Mouse (Mus musculus): Measurements from ENCODE around the gene Pomp.

The Pomp gene

GRCm38 (mm10) chr5:147848164-147848863, 11.9 kb upstream of the Pomp start:
- in situ Hi-C loops (cut with MboI, MseI), result loop anchor here in 1 of 2 experiments (25.0 kb wide), 1 partner anchor 261 kb away; no protein-coding TSS in a partner anchor

- in situ Hi-C loops (cut with MboI, MseI), result loop anchor here (25.0 kb wide), 2 partner anchors 513 to 1638 kb away; partner anchors contain the start of gene Rnf6 (in 1 of the 2)
Observed at GRCm38 (mm10) chr5:147850194-147850593, 10.1 kb upstream of the Pomp start.

DNA sequence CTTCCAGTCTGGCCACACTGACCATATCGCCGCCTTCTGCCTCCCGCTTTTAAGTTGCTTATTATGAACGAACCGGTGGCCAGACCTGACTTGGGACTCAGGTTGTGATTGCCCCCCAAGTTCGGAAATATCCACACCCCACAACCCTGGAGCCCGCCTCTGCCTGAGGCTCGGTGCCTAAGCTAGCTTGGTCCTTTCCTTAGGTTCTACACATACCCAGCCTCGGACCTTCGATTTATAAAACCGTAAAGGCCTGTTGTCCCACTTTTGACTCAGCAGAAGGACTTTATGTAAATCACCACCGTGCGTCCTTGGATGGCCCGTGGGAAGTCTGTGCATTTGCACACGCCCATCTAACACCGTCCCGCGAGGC, 199 bp upstream of the Pomp start:
- in situ Hi-C loops (cut with MboI, MseI), result loop anchor here (10.0 to 25.0 kb wide), 5 partner anchors 425 to 1815 kb away; partner anchors contain the start of genes B3glct (in 1 of the 2), Gtf3a (in 1 of the 2), Pan3 (in 1 of the 2) and Rnf6 (in 1 of the 2)

DNA sequence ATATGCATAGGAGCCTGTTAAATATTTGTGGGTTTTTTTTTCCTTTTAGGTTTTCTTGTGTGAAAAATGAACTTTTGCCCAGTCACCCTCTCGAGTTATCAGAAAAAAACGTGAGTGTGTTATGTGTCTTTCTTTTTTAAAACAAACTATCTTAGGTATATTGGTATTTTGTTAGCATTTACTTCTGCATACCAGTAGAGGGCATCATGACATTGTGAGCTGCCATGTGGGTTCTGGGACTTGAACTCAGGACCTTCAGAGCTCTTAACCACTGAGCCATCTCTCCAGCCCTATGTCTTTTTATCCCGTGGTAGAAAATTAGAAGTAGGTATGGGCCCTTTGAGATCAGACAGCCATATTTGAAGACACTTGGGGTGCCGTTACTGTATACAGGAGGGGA, 8.4 kb downstream of the Pomp start:
- in situ Hi-C loops (cut with MboI, MseI), result loop anchor here (10.0 to 25.0 kb wide), 5 partner anchors 434 to 1806 kb away; partner anchors contain the start of genes B3glct (in 1 of the 2), Gtf3a (in 1 of the 2), Pan3 (in 1 of the 2) and Rnf6 (in 1 of the 2)

DNA sequence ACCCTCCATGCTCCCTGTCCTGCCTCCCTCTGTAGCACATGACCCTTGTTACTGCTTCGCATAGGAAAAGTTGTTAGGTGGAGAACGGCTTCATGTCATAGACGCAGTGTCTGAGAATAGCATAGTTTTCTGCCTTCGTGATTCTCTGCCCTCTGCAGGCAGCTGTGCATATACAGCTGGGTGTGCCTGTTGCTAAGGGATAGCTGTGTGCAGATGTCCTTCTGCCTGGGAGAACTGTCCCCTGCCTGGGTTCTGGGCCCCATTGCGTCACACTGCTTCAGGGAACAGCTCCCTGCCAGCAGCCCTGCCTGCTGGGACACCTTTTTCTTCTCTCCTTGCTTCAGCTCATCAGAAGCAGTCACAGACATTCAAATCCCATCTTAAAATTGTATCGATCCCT, 9.3 kb downstream of the Pomp start:
- in situ Hi-C loops (cut with MboI, MseI), result loop anchor here (10.0 to 25.0 kb wide), 5 partner anchors 435 to 1805 kb away; partner anchors contain the start of genes B3glct (in 1 of the 2), Gtf3a (in 1 of the 2), Pan3 (in 1 of the 2) and Rnf6 (in 1 of the 2)

DNA sequence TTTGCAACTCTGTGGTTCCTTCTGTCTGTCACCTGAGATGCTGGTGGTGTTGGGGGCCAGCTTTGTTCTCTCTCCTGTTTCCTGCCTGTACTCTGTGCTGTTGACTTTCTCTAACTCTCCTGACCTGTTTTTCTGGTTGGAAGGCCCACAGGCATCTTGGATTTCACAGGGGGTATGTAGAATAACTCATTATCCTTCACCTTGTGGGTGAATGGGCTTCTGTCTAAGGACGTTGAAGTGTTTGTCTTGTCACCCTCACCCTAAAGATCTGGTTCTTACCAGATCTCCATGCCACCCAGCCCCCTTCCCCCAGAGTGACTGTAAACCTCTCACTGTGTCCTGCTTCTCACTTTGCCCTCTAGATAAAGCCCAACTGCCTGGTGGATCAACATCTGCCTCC, 10.0 kb downstream of the Pomp start:
- in situ Hi-C loops (cut with MboI, MseI), result loop anchor here (5.0 to 25.0 kb wide), 3 partner anchors 533 to 1658 kb away; partner anchors contain the start of gene Rnf6 (in 1 of the 2)

- in situ Hi-C loops (cut with MboI, MseI), result loop anchor here (5.0 to 25.0 kb wide), 3 partner anchors 534 to 1659 kb away; partner anchors contain the start of gene Rnf6 (in 1 of the 2)
Observed at GRCm38 (mm10) chr5:147871091-147871820, 11.0 kb downstream of the Pomp start.

GRCm38 (mm10) chr5:147874491-147875065, 14.3 kb downstream of the Pomp start:
- in situ Hi-C loops (cut with MboI, MseI), result loop anchor here (5.0 to 25.0 kb wide), 4 partner anchors 537 to 1662 kb away; partner anchors contain the start of gene Rnf6 (in 1 of the 2)

- in situ Hi-C loops (cut with MboI, MseI), result loop anchor here in 1 of 2 experiments (5.0 kb wide), 1 partner anchor 543 kb away; no protein-coding TSS in a partner anchor
Observed at GRCm38 (mm10) chr5:147875210-147875609, 14.9 kb downstream of the Pomp start.

DNA sequence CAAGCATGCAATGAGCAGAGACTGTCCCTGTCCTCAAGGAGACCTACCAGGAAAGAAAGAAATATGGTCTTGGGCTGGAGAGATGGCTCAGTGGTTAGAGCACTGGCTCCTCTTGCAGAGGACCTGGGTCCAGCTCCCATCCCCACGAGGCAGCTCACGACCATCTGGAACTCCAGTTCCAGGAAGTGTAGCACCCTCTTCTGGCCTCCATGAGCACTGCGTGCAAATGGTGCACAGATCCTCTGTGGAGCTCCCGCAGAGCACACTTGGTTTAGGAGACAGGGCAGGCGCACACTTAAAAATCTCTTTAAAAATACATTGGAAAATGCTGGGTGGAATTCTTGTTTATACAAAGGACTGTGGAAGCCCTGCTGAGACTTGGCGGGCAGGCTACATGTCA, 17.3 kb downstream of the Pomp start:
- in situ Hi-C loops (cut with MboI, MseI), result loop anchor here in 1 of 2 experiments (5.0 kb wide), 1 partner anchor 545 kb away; no protein-coding TSS in a partner anchor

DNA sequence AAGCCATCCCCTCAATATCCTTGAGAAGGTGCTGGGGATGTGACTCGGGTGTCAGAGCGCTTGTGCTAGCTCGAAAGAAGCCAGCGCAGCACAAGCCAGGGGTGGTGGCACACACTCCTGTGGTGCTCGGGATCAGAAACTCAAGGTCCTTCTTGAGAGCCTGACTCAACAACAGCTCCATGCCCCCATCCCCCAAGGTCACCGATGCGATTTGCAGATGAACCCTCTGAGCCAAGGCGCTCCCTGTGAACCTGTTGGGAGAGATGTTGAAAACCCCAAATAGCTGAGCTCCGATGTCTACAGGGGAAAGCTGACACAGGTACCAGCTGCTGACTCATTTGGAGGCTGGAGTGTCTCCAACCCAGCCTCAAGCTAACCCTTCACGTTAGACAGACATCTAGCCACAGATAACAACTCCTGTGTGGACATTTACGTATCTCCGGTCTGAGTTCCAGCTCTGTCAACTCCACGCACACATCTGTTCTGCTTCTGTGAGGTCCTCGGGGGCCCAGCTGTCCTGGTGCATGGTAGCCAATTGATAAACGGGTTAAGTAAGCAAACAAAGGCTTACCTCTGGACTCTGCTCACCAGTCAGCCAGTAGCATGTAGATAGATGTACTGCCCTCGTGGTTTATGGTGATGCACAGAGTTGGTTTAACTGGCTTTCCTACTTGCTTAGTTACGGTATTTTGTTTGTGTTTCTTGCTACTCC, 19.9 kb downstream of the Pomp start:
- in situ Hi-C loops (cut with MboI, MseI), result loop anchor here in 1 of 2 experiments (5.0 to 10.0 kb wide), 2 partner anchors 548 to 1805 kb away; no protein-coding TSS in a partner anchor

- in situ Hi-C loops (cut with MboI, MseI), result loop anchor here in 1 of 2 experiments (10.0 kb wide), 1 partner anchor 1801 kb away; no protein-coding TSS in a partner anchor
Observed at GRCm38 (mm10) chr5:147883581-147883980, 23.3 kb downstream of the Pomp start.

DNA sequence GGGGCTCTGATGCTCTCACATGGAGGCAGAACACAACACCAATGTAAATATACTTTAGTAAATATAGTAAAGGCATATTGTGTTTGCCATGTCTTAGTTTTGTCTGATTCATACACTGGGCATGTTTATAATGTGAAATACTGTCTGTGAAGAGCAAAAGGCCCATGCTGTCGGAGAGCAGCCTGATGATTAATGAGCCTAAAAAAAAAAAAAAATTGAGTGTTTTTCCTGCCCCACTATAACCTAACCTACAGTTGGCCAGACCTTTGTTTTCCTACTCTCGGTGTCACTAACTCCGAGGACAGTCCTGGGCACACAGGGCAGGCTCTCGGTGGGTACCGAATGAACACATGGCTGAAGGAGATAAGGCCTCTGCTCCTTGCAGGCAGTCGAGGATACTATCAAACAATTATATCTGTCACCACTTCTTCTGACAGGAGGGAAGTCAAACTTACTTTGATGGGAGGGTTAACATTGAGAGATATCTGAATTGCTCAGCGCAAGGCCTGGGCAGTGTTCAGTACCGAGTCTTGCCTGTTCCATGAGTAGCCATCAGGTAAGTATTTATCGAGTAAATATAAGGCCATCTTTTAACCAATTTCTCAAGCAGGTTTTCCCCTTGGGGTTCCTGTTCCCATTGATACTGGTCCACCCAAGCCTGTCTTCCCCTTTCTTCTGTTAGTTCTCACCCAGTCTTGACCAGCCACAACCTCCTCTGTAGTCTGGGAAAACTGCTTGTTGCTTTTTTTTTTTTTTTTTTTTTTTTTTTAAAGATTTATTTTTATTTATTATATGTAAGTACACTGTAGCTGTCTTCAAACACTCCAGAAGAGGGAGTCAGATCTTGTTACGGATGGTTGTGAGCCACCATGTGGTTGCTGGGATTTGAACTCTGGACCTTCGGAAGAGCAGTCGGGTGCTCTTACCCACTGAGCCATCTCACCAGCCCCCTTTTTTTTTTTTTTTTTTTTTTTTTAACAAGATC, 28.3 kb downstream of the Pomp start:
- in situ Hi-C loops (cut with MboI, MseI), result loop anchor here in 1 of 2 experiments (10.0 kb wide), 1 partner anchor 1796 kb away; no protein-coding TSS in a partner anchor

DNA sequence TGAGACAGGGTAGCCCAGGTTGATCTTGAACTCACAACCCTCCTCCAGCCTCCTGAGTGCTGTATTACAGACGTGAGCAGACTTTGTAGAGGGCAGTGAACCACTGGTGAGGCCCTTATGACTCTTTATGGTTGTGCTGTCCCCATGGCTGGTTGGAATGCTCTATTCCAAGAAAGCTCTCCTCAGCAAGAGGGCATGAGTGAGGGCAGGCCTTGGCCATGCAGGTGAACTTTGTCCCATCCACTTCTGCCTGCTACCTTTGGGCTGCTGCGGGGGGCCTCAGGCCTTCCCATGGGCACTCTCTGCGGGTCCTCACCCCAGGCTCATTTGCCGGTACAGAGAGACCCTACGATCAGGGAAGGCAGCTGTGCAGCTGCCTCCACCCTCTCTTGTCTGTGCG, 32.5 kb downstream of the Pomp start:
- in situ Hi-C loops (cut with MboI, MseI), result loop anchor here in 1 of 2 experiments (10.0 kb wide), 1 partner anchor 1952 kb away; no protein-coding TSS in a partner anchor

DNA sequence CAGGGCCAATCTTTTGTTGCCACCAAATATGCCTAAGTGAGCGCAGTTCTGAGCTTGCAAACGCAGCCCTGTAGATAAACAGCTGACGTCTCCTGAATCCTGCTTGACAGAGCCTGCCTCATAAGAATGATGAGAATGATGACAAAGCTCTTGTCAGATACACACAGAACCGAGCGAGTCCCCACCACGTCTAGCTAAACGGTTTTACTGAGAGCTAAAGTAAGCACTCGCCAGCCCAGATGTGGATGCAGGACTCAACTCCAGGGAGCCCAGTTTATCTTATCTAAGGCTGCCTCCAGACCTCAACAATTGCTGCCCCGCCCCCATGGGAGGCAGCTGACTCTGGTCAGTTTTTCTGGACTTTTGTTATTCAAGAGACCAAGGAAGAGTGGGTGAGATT, 32.9 kb downstream of the Pomp start:
- in situ Hi-C loops (cut with MboI, MseI), result loop anchor here in 1 of 2 experiments (10.0 kb wide), 1 partner anchor 1952 kb away; no protein-coding TSS in a partner anchor

DNA sequence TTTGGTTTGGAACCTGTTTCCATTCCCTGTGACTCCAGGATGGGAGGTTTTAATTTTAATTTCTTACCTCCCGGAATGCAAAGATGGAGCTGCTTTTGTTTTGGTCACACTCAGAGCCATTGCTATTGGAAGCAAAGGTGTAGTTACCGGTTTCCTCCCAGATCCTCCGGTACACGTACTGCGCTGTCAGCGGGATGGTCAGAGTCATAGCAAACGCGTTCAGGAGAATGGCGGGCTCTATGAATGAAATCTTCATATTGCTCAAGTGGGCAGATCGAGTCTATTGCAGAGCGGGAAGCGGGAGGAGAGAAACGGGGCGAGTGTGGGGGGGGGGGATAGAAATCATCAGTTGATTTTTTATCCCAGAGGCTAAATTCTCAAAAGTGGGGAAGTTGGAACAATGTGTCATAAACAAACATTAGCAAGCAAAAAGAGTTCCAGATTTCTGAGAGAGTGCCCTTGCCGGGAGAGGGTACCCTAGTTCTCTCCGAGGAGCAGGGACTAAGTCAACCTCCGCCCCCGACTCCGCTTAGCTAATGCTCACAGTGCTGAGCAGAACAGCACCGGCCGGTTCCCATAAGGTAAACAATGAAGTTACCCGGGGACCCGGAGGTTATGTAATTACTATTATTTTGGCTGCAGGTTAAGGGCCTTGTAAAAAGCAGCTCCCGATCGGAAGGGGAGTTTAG, 33.6 kb downstream of the Pomp start:
- in situ Hi-C loops (cut with MboI, MseI), result loop anchor here in 1 of 2 experiments (10.0 kb wide), 1 partner anchor 1951 kb away; no protein-coding TSS in a partner anchor

DNA sequence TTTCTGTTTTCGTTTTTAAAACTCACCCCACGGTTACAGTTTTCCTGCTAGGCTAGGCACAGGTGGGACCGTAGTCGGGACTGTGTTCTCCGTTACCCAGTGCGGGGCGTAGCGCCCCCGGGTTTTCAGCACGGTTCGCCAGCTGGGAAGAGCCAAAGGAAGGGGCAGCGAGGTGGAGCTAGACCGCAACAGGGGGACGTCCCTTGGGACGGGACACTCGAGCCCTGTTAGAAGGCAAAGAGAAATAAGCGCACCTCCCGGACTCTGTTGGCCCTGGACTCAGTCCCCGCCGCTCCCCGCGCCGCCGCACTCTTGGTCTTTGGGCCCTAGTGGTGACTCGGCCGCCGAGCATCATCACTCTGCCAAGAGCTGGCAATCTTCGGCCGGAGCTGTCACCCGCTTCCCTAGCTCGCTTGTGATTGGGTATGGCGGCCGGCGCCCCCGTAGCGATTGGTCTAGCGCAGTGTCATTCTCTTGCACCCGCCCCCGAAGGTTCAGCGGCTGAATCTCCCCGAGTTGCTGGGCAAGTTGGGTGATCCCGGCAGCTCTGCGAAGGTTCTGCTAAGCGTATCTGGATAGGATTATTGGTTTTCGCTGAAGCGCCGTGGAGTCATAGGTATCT, 34.3 kb downstream of the Pomp start, which contains the start of gene Slc46a3:
Slc46a3 (minus strand) TSS at position 361 of the 622 bp plus-strand sequence.
- in situ Hi-C loops (cut with MboI, MseI), result loop anchor here in 1 of 2 experiments (10.0 kb wide), 1 partner anchor 1950 kb away; no protein-coding TSS in a partner anchor
